Mouse (Mus musculus): ENCODE data around the gene Gm43720. TPM values are rescaled to one million over a fixed set of nuclear protein-coding genes. Genes with fewer than 3 reads are reported as not detected.

The Gm43720 gene
- polyA plus RNA-seq, 1 experiment = not detected

- peaks cover 3% of the 10 kb centered on the region for H3K36me3 ChIP-seq (ENCODE audit: control insufficient read depth, insufficient read depth)
- no peaks in the 10 kb centered on the region for H3K27me3 ChIP-seq (ENCODE audit: control insufficient read depth, insufficient read depth, insufficient read length)
- H3K79me3 ChIP-seq (ENCODE audit: low read depth) = no peaks in the 10 kb centered on the region
- no peak for TF ChIP-seq CTCF (IDR thresholded peaks at IDR 0.05; ENCODE audit: control insufficient read depth, insufficient read depth, insufficient read length)
- H3ac ChIP-seq (ENCODE audit: control insufficient read depth, insufficient read length, low read depth) = no peak overlapping the region
- H3K4me3 ChIP-seq (ENCODE audit: insufficient read depth, poor library complexity, severe bottlenecking) = no peak overlapping the region
- peaks cover 24% of the 10 kb centered on the region for H3K79me2 ChIP-seq (ENCODE audit: control insufficient read depth, insufficient read depth)
Measured at GRCm38 (mm10) chr5:138262001-138262400, 17.8 kb downstream of the Gm43720 start.

DNA sequence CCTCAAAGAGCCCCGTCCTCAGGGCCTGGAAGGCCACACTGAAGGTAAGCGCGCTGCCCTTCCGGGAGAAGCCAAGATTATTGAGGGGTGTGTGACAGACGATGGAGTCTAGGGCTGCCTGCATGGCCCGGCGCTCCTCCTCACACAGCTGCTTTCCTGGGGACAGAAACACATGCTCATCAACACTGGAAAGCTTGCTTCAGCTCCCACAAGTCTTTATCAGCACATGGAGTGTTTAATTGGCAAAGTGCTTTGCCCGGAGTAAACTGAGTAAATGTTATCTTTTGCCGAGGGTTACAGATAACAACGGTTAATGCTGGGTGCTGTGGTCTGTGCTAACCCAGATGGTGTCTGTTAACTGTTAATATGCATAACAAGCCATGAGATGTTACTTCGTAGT, 18.9 kb downstream of the Gm43720 start:
- H3K27me3 ChIP-seq (ENCODE audit: control insufficient read depth, insufficient read depth, insufficient read length) = no peaks in the 10 kb centered on the region
- H3K36me3 ChIP-seq (ENCODE audit: control insufficient read depth, insufficient read depth) = peaks cover 3% of the 10 kb centered on the region
- no peak overlapping the region for H3K4me3 ChIP-seq (ENCODE audit: insufficient read depth, poor library complexity, severe bottlenecking)
- no peak for TF ChIP-seq FOSL1 (IDR thresholded peaks at IDR 0.05; ENCODE audit: insufficient read depth, low read length, poor library complexity, severe bottlenecking)
- TF ChIP-seq MYOD1 (IDR thresholded peaks at IDR 0.05; ENCODE audit: control insufficient read depth, insufficient read length, low read depth) = no peak
- TF ChIP-seq USF1 (IDR thresholded peaks at IDR 0.05; ENCODE audit: low read depth) = no peak
- no peak for TF ChIP-seq CTCF (IDR thresholded peaks at IDR 0.05; ENCODE audit: control insufficient read depth, insufficient read depth, insufficient read length)
- no peak for TF ChIP-seq MYOG (IDR thresholded peaks at IDR 0.05; ENCODE audit: control insufficient read depth, extremely low read depth, insufficient read length)
- TF ChIP-seq MAX (IDR thresholded peaks at IDR 0.05) = no peak
- no peak overlapping the region for H3ac ChIP-seq (ENCODE audit: control insufficient read depth, insufficient read length, low read depth)
- H3K79me2 ChIP-seq (ENCODE audit: control insufficient read depth, insufficient read depth) = peaks cover 24% of the 10 kb centered on the region
- H3K79me3 ChIP-seq (ENCODE audit: low read depth) = no peaks in the 10 kb centered on the region

DNA sequence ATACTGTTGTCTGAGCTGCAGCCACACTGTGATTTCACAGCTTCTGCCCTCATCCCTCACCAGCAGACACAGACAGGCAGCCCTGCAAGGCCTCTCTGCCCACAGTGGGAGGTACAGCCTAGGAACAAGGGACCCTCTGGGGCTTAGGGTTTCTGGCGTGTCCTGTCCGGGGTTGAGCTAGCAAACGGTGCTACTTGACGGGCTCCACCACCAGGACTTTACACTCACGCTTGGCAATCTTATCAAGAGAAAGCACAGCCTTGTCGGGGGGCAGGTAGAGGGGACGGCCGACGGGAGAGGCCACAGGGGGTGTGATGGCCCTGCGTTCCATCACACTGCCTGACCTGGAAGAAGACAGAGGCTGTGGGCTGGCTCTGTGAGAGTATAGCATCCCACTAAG, 19.7 kb downstream of the Gm43720 start:
- Histone ChIP-seq H3ac (ENCODE audit: control insufficient read depth, insufficient read length, low read depth) (no peak overlapping the region), H3K79me2 (ENCODE audit: control insufficient read depth, insufficient read depth) (peaks cover 24% of the 10 kb centered on the region), H3K79me3 (ENCODE audit: low read depth) (no peaks in the 10 kb centered on the region), H3K4me3 (ENCODE audit: insufficient read depth, poor library complexity, severe bottlenecking) (no peak overlapping the region), H3K36me3 (ENCODE audit: control insufficient read depth, insufficient read depth) (peaks cover 3% of the 10 kb centered on the region), H3K27me3 (ENCODE audit: control insufficient read depth, insufficient read depth, insufficient read length) (no peaks in the 10 kb centered on the region)
- no peak for TF ChIP-seq CEBPB (IDR thresholded peaks at IDR 0.05; ENCODE audit: low read depth)
- TF ChIP-seq MYOD1 (IDR thresholded peaks at IDR 0.05; ENCODE audit: control insufficient read depth, insufficient read length, low read depth) = no peak
- TF ChIP-seq USF1 (IDR thresholded peaks at IDR 0.05; ENCODE audit: low read depth) = no peak
- TF ChIP-seq MYOG (IDR thresholded peaks at IDR 0.05; ENCODE audit: control insufficient read depth, extremely low read depth, insufficient read length) = no peak

GRCm38 (mm10) chr5:138258993-138259392, 20.8 kb downstream of the Gm43720 start:
- H3K27me3 ChIP-seq (ENCODE audit: control insufficient read depth, insufficient read depth, insufficient read length) = no peaks in the 10 kb centered on the region
- no peaks in the 10 kb centered on the region for H3K79me3 ChIP-seq (ENCODE audit: low read depth)
- H3K36me3 ChIP-seq (ENCODE audit: control insufficient read depth, insufficient read depth) = peaks cover 3% of the 10 kb centered on the region
- no peak for TF ChIP-seq MYOD1 (IDR thresholded peaks at IDR 0.05; ENCODE audit: control insufficient read depth, insufficient read length, low read depth)
- no peak for TF ChIP-seq USF1 (IDR thresholded peaks at IDR 0.05; ENCODE audit: low read depth)
- no peak for TF ChIP-seq CTCF (IDR thresholded peaks at IDR 0.05; ENCODE audit: control insufficient read depth, insufficient read depth, insufficient read length)
- TF ChIP-seq MYOG (IDR thresholded peaks at IDR 0.05; ENCODE audit: control insufficient read depth, extremely low read depth, insufficient read length) = no peak
- TF ChIP-seq CEBPB (IDR thresholded peaks at IDR 0.05; ENCODE audit: low read depth) = no peak
- no peak for TF ChIP-seq MAX (IDR thresholded peaks at IDR 0.05)
- no peak for TF ChIP-seq FOSL1 (IDR thresholded peaks at IDR 0.05; ENCODE audit: insufficient read depth, low read length, poor library complexity, severe bottlenecking)
- H3K4me3 ChIP-seq (ENCODE audit: insufficient read depth, poor library complexity, severe bottlenecking) = no peak overlapping the region
- no peak overlapping the region for H3ac ChIP-seq (ENCODE audit: control insufficient read depth, insufficient read length, low read depth)
- peaks cover 16% of the 10 kb centered on the region for H3K79me2 ChIP-seq (ENCODE audit: control insufficient read depth, insufficient read depth)

GRCm38 (mm10) chr5:138258542-138258941, 21.2 kb downstream of the Gm43720 start:
- Histone ChIP-seq H3K79me2 (ENCODE audit: control insufficient read depth, insufficient read depth) (peaks cover 12% of the 10 kb centered on the region), H3K27me3 (ENCODE audit: control insufficient read depth, insufficient read depth, insufficient read length) (no peaks in the 10 kb centered on the region), H3K4me3 (ENCODE audit: insufficient read depth, poor library complexity, severe bottlenecking) (no peak overlapping the region), H3K79me3 (ENCODE audit: low read depth) (no peaks in the 10 kb centered on the region), H3K36me3 (ENCODE audit: control insufficient read depth, insufficient read depth) (peaks cover 3% of the 10 kb centered on the region), H3ac (ENCODE audit: control insufficient read depth, insufficient read length, low read depth) (no peak overlapping the region)
- TF ChIP-seq CTCF (IDR thresholded peaks at IDR 0.05; ENCODE audit: control insufficient read depth, insufficient read depth, insufficient read length) = no peak
- TF ChIP-seq CEBPB (IDR thresholded peaks at IDR 0.05; ENCODE audit: low read depth) = no peak
- no peak for TF ChIP-seq USF1 (IDR thresholded peaks at IDR 0.05; ENCODE audit: low read depth)
- TF ChIP-seq MYOD1 (IDR thresholded peaks at IDR 0.05; ENCODE audit: control insufficient read depth, insufficient read length, low read depth) = no peak
- no peak for TF ChIP-seq MYOG (IDR thresholded peaks at IDR 0.05; ENCODE audit: control insufficient read depth, extremely low read depth, insufficient read length)
- TF ChIP-seq FOSL1 (IDR thresholded peaks at IDR 0.05; ENCODE audit: insufficient read depth, low read length, poor library complexity, severe bottlenecking) = no peak
- TF ChIP-seq MAX (IDR thresholded peaks at IDR 0.05) = no peak

DNA sequence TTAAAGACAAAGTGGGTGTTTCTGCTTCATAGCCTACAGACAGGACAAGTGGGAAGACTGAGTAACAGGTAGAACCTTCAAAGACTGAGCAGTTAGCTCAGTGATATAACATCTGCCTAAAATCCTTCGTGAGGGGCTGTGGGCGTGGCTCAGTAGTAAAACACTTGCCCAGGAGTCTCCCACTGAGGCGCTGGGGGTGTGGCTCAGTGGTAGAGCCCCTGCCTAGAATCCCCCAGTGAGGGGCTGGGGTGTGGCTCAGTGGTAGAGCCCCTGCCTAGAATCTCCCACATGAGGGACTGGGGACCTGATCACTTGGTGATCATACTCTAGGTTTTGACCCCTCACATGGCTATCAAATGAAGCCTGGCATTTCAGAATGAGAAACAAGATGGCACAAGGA, 21.7 kb downstream of the Gm43720 start:
- Histone ChIP-seq H3K79me3 (ENCODE audit: low read depth) (no peaks in the 10 kb centered on the region), H3K36me3 (ENCODE audit: control insufficient read depth, insufficient read depth) (peaks cover 3% of the 10 kb centered on the region), H3K4me3 (ENCODE audit: insufficient read depth, poor library complexity, severe bottlenecking) (no peak overlapping the region), H3ac (ENCODE audit: control insufficient read depth, insufficient read length, low read depth) (no peak overlapping the region), H3K79me2 (ENCODE audit: control insufficient read depth, insufficient read depth) (peaks cover 8% of the 10 kb centered on the region), H3K27me3 (ENCODE audit: control insufficient read depth, insufficient read depth, insufficient read length) (no peaks in the 10 kb centered on the region)
- no peak for TF ChIP-seq CEBPB (IDR thresholded peaks at IDR 0.05; ENCODE audit: low read depth)
- no peak for TF ChIP-seq USF1 (IDR thresholded peaks at IDR 0.05; ENCODE audit: low read depth)
